Mouse (Mus musculus) limb, embryonic 12.5 days (tissue): ENCODE results near the gene Colgalt2. TPM values are rescaled to one million over a fixed set of nuclear protein-coding genes. Genes with fewer than 3 reads are reported as not detected.
A peak's percentile ranks its signal among the peaks of the same experiment; 100 is the strongest.

Experiments
- ATAC-seq: fragments of 200-750 bp; cut with Nextera tagmentation; 2 replicates; pipeline ENCODE4 v1.8.0; 2017; ENCODE audit warnings: low read depth, moderate TSS enrichment; ENCODE audit not compliant: insufficient number of reproducible peaks, insufficient read depth, low FRiP score, low TSS enrichment
- H3K27ac ChIP-seq: fragments of 300-500 bp; sonication (generic); 2 replicates; pipeline ENCODE4 v1.5.1; 2016; ENCODE audit warnings: mild to moderate bottlenecking, moderate library complexity
- H3K27me3 ChIP-seq: fragments of 300-500 bp; sonication (generic); 2 replicates; pipeline ENCODE4 v1.6.1; 2016; ENCODE audit warnings: mild to moderate bottlenecking, moderate library complexity
- H3K36me3 ChIP-seq: fragments of 300-500 bp; sonication (generic); 2 replicates; pipeline ENCODE4 v1.6.1; 2016; ENCODE audit warnings: mild to moderate bottlenecking, moderate library complexity
- H3K4me1 ChIP-seq: fragments of 300-500 bp; sonication (generic); replicated peaks from 2 replicates; pipeline ENCODE4 v1.6.1; 2016
- H3K4me2 ChIP-seq: fragments of 300-500 bp; sonication (generic); 2 replicates; pipeline ENCODE4 v1.6.1; 2016; ENCODE audit warnings: mild to moderate bottlenecking, moderate library complexity
- H3K4me3 ChIP-seq: fragments of 300-500 bp; sonication (generic); replicated peaks from 2 replicates; pipeline ENCODE4 v1.5.1; 2016; ENCODE audit warnings: mild to moderate bottlenecking
- H3K9ac ChIP-seq: fragments of 300-500 bp; sonication (generic); replicated peaks from 2 replicates; pipeline ENCODE4 v1.6.1; 2016; ENCODE audit warnings: mild to moderate bottlenecking, moderate library complexity
- H3K9me3 ChIP-seq: fragments of 300-500 bp; sonication (generic); 2 replicates; pipeline ENCODE4 v1.6.1; 2016; ENCODE audit warnings: mild to moderate bottlenecking, moderate library complexity
- WGBS: fragments of 180-500 bp; shearing (Covaris S2); methylation state at CpG from one replicate; pipeline ENCODE4 v1.1.7; 2016; 5-methylcytosine and 5-hydroxymethylcytosine counted together
- polyA plus RNA-seq: library from polyadenylated mRNA; unstranded; fragments of >200 nt; fragmentation: Nextera tagmentation; extraction: Ambion mirVana; gene quantifications from 2 replicates; pipeline ENCODE4 v1.2.1, GENCODE M21; 2016

Gene Colgalt2
- polyA plus RNA-seq, 1 experiment from 2014 or later = 3.3 TPM

GRCm38 (mm10) chr1:152537186-152537585 is 137.6 kb downstream of the Colgalt2 start:
- H3K9ac ChIP-seq = no peak overlapping the region
- no peaks in the 10 kb centered on the region for H3K9me3 ChIP-seq
- WGBS = 87% methylated on average over 13 of the region's 13 CpGs
- H3K4me3 ChIP-seq = no peak overlapping the region
- no peak overlapping the region for H3K27ac ChIP-seq
- H3K4me2 ChIP-seq = no peak overlapping the region
- H3K36me3 ChIP-seq = peaks cover 51% of the 10 kb centered on the region
- no peak for ATAC-seq
- H3K27me3 ChIP-seq = no peaks in the 10 kb centered on the region
- H3K4me1 ChIP-seq = no peaks in the 10 kb centered on the region

GRCm38 (mm10) chr1:152538817-152539216 is 139.2 kb downstream of the Colgalt2 start:
- no peak for ATAC-seq
- no peak overlapping the region for H3K27ac ChIP-seq
- H3K9ac ChIP-seq = no peak overlapping the region
- WGBS = 92% methylated on average over 4 of the region's 4 CpGs
- H3K36me3 ChIP-seq = peaks cover 54% of the 10 kb centered on the region
- no peaks in the 10 kb centered on the region for H3K4me1 ChIP-seq
- no peak overlapping the region for H3K4me3 ChIP-seq
- no peaks in the 10 kb centered on the region for H3K9me3 ChIP-seq
- no peak overlapping the region for H3K4me2 ChIP-seq
- no peaks in the 10 kb centered on the region for H3K27me3 ChIP-seq

GRCm38 (mm10) chr1:152540304-152540887 is 140.8 kb downstream of the Colgalt2 start:
- 86% methylated on average over 3 of the region's 3 CpGs for WGBS
- no peaks in the 10 kb centered on the region for H3K9me3 ChIP-seq
- no peaks in the 10 kb centered on the region for H3K27me3 ChIP-seq
- no peak for ATAC-seq
- no peak overlapping the region for H3K4me2 ChIP-seq
- no peaks in the 10 kb centered on the region for H3K4me1 ChIP-seq
- H3K4me3 ChIP-seq = no peak overlapping the region
- H3K9ac ChIP-seq = no peak overlapping the region
- no peak overlapping the region for H3K27ac ChIP-seq
- H3K36me3 ChIP-seq = peaks cover 60% of the 10 kb centered on the region

- ATAC-seq = no peak
- Histone ChIP-seq H3K9ac (no peak overlapping the region), H3K36me3 (peaks cover 57% of the 10 kb centered on the region), H3K4me1 (no peaks in the 10 kb centered on the region), H3K4me2 (no peak overlapping the region), H3K27me3 (no peaks in the 10 kb centered on the region; the same call in 1 of the 2 replicates), H3K4me3 (no peak overlapping the region), H3K9me3 (peaks cover 3% of the 10 kb centered on the region; the same call in 1 of the 2 replicates), H3K27ac (no peak overlapping the region)
- 81% methylated on average over 6 of the region's 6 CpGs for WGBS
Measured at GRCm38 (mm10) chr1:152542747-152543378, 143.2 kb downstream of the Colgalt2 start.

GRCm38 (mm10) chr1:152543449-152544159 is 144.0 kb downstream of the Colgalt2 start:
- H3K4me1 ChIP-seq = peaks cover 6% of the 10 kb centered on the region
- H3K36me3 ChIP-seq = peaks cover 61% of the 10 kb centered on the region
- no peak overlapping the region for H3K9ac ChIP-seq
- H3K9me3 ChIP-seq = peaks cover 3% of the 10 kb centered on the region; the same call in 1 of the 2 replicates
- WGBS = 92% methylated on average over 2 of the region's 2 CpGs
- H3K4me2 ChIP-seq = no peak overlapping the region
- H3K4me3 ChIP-seq = no peak overlapping the region
- no peaks in the 10 kb centered on the region; the same call in 1 of the 2 replicates for H3K27me3 ChIP-seq
- no peak overlapping the region for H3K27ac ChIP-seq
- no peak for ATAC-seq

GRCm38 (mm10) chr1:152549061-152549738 is 149.6 kb downstream of the Colgalt2 start:
- Histone ChIP-seq H3K36me3 (peaks cover 39% of the 10 kb centered on the region), H3K27ac (peak overlapping the region; percentile 72), H3K4me3 (no peak overlapping the region), H3K4me1 (peaks cover 40% of the 10 kb centered on the region), H3K9me3 (peaks cover 3% of the 10 kb centered on the region; the same call in 1 of the 2 replicates), H3K9ac (no peak overlapping the region), H3K4me2 (peak overlapping the region; percentile 19; the same call in 1 of the 2 replicates), H3K27me3 (no peaks in the 10 kb centered on the region; the same call in 1 of the 2 replicates)
- ATAC-seq = peak; percentile 69; the same call in 1 of the 2 replicates
- WGBS = 50% methylated on average over 13 of the region's 13 CpGs

GRCm38 (mm10) chr1:152550544-152550943 is 150.9 kb downstream of the Colgalt2 start:
- ATAC-seq = no peak
- H3K4me1 ChIP-seq = peaks cover 48% of the 10 kb centered on the region
- no peaks in the 10 kb centered on the region; the same call in 1 of the 2 replicates for H3K27me3 ChIP-seq

GRCm38 (mm10) chr1:152550973-152551372 is 151.3 kb downstream of the Colgalt2 start:
- H3K4me2 ChIP-seq = no peak overlapping the region
- no peak for ATAC-seq
- no peak overlapping the region for H3K4me3 ChIP-seq
- peaks cover 32% of the 10 kb centered on the region for H3K36me3 ChIP-seq
- peaks cover 3% of the 10 kb centered on the region; the same call in 1 of the 2 replicates for H3K9me3 ChIP-seq
- H3K27me3 ChIP-seq = no peaks in the 10 kb centered on the region; the same call in 1 of the 2 replicates
- 82% methylated on average over 3 of the region's 3 CpGs for WGBS
- H3K9ac ChIP-seq = no peak overlapping the region
- peaks cover 53% of the 10 kb centered on the region for H3K4me1 ChIP-seq
- no peak overlapping the region for H3K27ac ChIP-seq

More at GRCm38 (mm10) chr1:152550544-152550943, 150.9 kb downstream of the Colgalt2 start:
- no peak overlapping the region for H3K4me2 ChIP-seq
- no peak overlapping the region for H3K9ac ChIP-seq
- H3K36me3 ChIP-seq = peaks cover 37% of the 10 kb centered on the region
- no peak overlapping the region for H3K27ac ChIP-seq
- 46% methylated on average over 2 of the region's 2 CpGs for WGBS
- H3K4me3 ChIP-seq = no peak overlapping the region
- H3K9me3 ChIP-seq = peaks cover 3% of the 10 kb centered on the region; the same call in 1 of the 2 replicates

GRCm38 (mm10) chr1:152553912-152554547 is 154.4 kb downstream of the Colgalt2 start:
- no peak overlapping the region for H3K4me2 ChIP-seq
- peaks cover 10% of the 10 kb centered on the region; the same call in 1 of the 2 replicates for H3K36me3 ChIP-seq
- H3K9ac ChIP-seq = no peak overlapping the region; the same call in 1 of the 2 replicates
- ATAC-seq = no peak
- 62% methylated on average over 15 of the region's 15 CpGs for WGBS
- no peak overlapping the region for H3K4me3 ChIP-seq
- no peaks in the 10 kb centered on the region for H3K27me3 ChIP-seq
- H3K27ac ChIP-seq = peak overlapping the region; percentile 64; the same call in 1 of the 2 replicates
- no peaks in the 10 kb centered on the region for H3K9me3 ChIP-seq
- H3K4me1 ChIP-seq = peaks cover 63% of the 10 kb centered on the region

GRCm38 (mm10) chr1:152555944-152556573 is 156.4 kb downstream of the Colgalt2 start:
- Histone ChIP-seq H3K36me3 (peaks cover 10% of the 10 kb centered on the region; the same call in 1 of the 2 replicates), H3K4me3 (no peak overlapping the region)

More at GRCm38 (mm10) chr1:152555944-152556573, 156.4 kb downstream of the Colgalt2 start:
- Histone ChIP-seq H3K4me1 (peaks cover 54% of the 10 kb centered on the region), H3K4me2 (no peak overlapping the region; the same call in 1 of the 2 replicates), H3K27ac (peak overlapping the region; percentile 82), H3K9me3 (no peaks in the 10 kb centered on the region), H3K27me3 (no peaks in the 10 kb centered on the region), H3K9ac (no peak overlapping the region; the same call in 1 of the 2 replicates)
- ATAC-seq = peak; percentile 86
- 25% methylated on average over 7 of the region's 7 CpGs for WGBS
